Mouse (Mus musculus) naive thymus-derived CD4-positive, alpha-beta T cell, adult 2 months (primary cell): ENCODE results near the gene Hes7.
"Not testable (repeated sequence)": the region's sequence is repeated elsewhere in the genome, so short reads cannot be mapped to it uniquely, and the experiment has no call there.

ENCODE experiments used
- DNase-seq: peaks from one replicate; pipeline ENCODE4 v3.0.0-alpha.2; 2011; ENCODE audit warnings: low read depth

Hes7 gene

GRCm38 (mm10) chr11:69088103-69088855, 31.9 kb upstream of the Hes7 start, which contains the start of gene Vamp2:
Gene Vamp2 (plus strand): TSS chr11:69088490.
- peak; percentile 93 for DNase-seq

GRCm38 (mm10) chr11:69088856-69089615, 31.2 kb upstream of the Hes7 start:
- DNase-seq = peak; percentile 65

GRCm38 (mm10) chr11:69089616-69090290, 30.5 kb upstream of the Hes7 start:
- peak; percentile 31 for DNase-seq

DNA sequence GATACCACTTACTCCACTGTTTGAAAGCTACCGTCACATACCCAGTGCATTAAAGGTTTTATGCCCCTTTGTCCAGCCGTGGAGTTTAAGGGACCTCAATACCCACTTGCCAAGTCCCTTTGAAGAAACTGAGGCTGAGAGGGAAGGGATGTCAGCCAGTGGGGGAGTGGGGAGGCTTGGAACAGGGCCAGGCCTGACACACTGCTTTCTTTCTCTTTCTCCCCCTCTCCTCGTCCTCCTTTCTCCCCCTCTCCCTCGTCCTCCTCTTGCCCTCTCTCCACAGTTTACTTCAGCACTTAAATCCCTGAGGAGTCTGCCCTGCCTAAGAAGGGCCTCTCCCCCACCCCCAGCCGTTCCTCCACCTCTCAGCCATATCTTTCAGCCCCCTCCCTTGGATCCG, 29.8 kb upstream of the Hes7 start:
- peak; percentile 34 for DNase-seq

GRCm38 (mm10) chr11:69091566-69092385, 28.4 kb upstream of the Hes7 start:
- no peak for DNase-seq

GRCm38 (mm10) chr11:69092386-69092751, 27.8 kb upstream of the Hes7 start:
- peak; percentile 93 for DNase-seq

GRCm38 (mm10) chr11:69092871-69093270, 27.3 kb upstream of the Hes7 start:
- peak; percentile 68 for DNase-seq

DNA sequence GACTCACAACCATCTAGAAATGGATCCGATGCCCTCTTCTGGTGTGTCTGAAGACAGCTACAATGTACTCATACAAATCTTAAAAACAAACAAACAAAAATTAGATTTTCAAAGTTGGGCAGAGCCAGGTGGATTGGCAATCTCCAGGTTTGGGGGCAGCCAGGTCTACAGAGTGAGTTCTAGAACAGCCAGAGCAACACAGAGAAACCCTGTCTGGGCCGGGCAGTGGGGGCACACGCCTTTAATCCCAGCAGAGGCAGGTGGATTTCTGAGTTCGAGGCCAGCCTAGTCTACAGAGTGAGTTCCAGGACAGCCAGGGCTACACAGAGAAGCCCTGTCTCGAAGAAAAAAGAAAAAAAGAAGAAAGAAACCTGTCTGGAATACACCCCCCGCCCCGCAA, 26.3 kb upstream of the Hes7 start:
- DNase-seq = not testable (repeated sequence)

DNA sequence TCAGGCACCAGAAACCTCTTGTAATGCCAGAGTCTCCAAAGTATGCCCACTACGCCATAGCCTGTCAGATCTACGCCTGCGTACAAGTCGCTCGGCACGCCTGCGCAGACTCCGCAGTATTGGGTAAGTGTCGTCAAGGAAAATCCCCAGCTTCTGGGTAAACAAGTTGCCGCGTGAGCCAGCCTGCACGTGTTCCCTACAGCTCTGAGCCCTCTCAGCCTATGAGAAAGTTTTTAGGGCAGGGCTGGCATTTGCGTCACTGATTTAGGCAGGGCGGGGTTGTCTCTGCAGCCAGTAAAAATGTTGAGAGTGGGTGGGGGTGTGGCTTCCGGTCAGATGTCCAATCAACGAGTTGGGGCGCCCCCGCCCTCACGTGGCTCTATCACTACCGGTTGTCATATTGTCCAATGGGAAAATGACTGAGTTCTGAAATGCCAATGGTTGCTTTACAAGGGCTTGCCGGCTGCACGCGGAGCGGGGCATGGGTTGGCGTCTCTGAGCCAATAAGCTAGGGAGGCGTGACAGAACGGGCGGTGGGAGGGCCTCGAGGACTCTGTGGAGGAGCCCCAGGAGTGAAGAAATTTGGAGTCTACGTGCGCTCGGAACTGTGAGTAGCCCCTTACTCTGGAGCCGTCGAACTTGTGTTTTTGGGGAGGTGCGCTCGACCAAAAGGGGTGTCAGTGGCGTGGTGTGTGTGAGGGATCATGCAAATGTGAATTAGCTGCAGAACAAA, 25.3 kb upstream of the Hes7 start, which contains the start of gene Per1:
Gene Per1, plus strand, starts transcription at position 521 of the 733 bp plus-strand sequence.
- DNase-seq = peak; percentile 99

DNA sequence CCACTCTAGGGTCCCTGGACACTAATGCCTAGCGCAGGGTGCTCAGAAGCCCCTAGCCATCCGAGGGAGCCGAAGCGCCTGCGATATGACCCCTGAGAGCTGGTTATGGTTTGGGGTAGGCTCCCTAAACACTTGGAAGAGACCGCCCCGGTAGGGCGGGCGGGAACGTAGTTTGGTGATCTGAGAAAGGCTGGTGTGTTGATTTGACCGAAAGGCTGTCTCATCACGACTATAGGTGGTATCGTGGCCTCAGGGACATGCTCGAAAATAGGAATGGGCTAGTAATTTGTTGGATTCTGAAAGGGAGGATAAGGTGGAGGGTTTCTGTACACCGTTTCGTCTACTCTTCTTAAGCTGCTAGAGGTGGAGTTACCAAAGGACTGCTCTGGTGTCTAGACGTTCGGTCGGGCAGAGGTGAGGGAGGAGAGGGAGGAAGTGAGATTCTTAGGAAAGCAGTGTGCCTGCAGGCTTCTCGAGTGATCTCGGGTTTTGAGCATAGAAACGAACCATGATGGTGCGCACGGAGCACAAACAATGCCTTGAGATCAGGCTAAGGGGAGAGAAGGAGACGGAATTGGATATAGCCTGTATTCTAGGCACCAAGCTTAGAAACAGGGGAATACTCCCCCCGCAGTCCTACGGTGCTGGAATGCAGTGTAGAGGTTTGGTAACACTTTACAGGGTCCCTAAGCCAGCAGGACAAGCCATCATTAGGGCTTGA, 24.5 kb upstream of the Hes7 start:
- DNase-seq = peak; percentile 81

- DNase-seq = no peak
These were observed 23.7 kb upstream of the Hes7 start for GRCm38 (mm10) chr11:69096360-69096986.

DNA sequence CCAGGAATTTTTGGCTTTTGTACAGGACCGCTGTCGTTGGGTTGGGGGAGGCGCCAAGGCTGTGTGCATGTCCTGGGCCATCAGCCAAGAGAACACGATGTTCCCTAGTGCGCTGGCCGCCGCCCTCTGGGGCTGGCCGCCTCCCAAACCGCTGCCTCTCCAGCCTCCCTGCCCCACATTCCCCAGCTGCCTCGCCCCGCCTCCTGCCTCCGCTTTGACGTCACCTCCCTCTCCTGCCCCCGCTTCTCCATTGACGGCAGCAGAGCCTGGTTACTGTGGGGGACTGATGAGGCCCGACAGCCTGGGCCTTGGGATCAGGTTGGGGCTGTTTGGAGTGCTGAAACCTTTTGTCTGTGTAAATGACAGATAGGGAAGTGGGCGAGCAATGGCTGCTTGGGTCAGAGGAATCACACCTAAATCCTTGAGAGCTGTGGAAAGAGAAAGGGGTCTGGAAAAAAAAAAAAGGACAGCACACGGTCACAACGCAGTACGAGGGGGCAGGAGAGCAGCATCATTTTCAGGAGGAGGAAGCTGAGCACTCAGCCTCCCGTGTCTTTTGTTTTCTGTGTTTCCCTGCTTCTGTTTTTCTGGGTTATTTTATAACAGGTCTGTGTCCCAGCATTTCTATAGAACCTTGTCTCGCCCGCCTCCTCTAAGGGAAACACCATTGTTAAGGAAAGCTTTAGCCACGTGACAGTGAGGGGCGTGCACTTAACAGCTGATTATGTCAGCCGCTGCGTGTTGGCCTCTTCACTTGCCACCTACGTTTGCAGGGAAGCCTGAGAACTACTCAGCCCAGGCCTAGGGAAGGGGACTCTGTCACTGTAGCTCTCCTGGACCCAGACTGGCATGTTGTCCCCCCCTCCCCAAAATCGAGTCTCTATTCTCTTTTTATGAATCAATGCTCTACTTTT, 23.0 kb upstream of the Hes7 start:
- peak; percentile 91 for DNase-seq

DNA sequence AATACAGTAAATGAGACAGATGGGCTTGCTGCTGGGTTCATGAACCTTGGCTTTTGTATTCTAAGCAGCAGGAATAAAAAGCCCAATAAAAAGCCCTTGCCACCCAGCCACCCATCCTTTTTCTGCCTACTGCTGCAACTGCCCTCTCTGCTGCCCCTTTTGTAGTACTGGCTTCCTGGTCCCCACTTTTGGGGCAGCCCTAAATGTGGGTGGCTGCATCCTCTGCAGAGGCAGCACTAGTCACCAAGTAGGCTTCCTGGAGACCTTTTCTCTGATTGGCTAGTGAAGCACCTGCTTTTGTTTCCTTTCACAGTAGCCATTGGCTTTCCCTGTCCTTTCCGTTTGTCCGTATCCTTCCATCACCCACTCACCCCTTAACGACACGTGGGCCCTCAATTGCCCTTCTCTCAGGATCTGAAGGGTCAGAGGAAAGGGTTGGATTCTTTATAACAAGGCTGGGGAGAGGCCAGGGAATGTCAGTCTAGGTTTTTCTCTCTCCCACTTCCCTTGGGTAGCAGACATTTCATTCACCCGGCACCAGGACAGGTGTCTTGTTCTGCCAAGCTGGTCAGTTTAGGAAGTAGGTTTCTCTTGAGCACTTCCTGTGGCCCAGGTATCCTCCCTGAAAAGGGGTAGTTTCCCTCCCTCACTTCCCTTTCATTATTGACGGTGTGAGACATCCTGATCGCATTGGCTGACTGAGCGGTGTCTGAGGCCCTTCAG, 22.0 kb upstream of the Hes7 start:
- peak; percentile 80 for DNase-seq

- peak; percentile 95 for DNase-seq
These were observed 21.5 kb upstream of the Hes7 start for GRCm38 (mm10) chr11:69098762-69099091.

DNA sequence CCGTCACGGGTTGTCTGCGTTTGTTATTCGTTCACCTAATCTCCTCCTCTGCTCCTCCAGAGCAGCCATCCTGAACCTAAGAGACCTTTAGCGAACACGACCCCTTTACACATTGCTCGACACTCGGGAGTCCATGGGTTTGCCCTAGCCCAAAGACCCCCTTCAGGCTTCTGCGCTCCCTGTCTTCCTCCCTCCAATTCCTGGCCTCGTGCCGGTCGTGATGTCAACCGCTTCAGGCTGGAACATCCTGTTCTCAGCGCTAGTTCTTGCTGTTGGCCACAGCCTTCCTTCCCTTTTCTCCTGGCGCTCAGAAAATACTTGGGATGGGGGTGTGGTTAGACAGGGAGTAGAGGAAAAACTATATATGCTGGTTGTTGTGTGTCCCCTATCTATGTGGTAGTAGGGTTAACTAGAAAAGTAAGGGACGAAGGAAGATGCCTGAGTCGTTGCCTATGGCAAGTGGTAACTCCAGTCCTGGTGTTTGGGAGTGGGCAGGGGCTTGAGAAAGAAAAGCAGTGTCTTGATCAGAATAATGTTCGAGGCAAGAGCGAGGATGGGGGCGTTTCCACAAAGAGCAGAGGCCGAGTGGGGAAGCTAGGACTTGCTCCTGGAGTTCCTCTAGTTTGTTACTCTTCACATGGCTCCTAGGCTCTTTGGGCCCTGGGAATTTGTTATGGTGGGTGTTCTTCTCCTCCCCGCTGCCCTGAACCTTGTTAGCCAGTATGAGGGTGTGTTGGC, 20.9 kb upstream of the Hes7 start:
- no peak for DNase-seq

- DNase-seq = peak; percentile 95
These were observed 20.3 kb upstream of the Hes7 start for GRCm38 (mm10) chr11:69099915-69100345.

GRCm38 (mm10) chr11:69100639-69101360, 19.4 kb upstream of the Hes7 start:
- DNase-seq = no peak
